Mouse (Mus musculus) embryonic facial prominence, embryonic 13.5 days (tissue): ENCODE data around the gene Ift81. TPM values are rescaled to one million over a fixed set of nuclear protein-coding genes. Genes with fewer than 3 reads are reported as not detected.

Experiments used
- ATAC-seq: fragments of 200-750 bp; cut with Nextera tagmentation; 2 replicates; pipeline ENCODE4 v1.8.0; 2017; ENCODE audit warnings: low read depth; ENCODE audit not compliant: insufficient number of reproducible peaks, insufficient read depth, low FRiP score, low TSS enrichment
- H3K27ac ChIP-seq: fragments of 300-500 bp; sonication (generic); 2 replicates; pipeline ENCODE4 v1.5.1; 2015; ENCODE audit warnings: moderate library complexity, mild to moderate bottlenecking, inconsistent platforms
- H3K27me3 ChIP-seq: fragments of 300-500 bp; sonication (generic); 2 replicates; pipeline ENCODE4 v1.6.1; 2015; ENCODE audit warnings: mild to moderate bottlenecking, inconsistent platforms
- H3K36me3 ChIP-seq: fragments of 300-500 bp; sonication (generic); 2 replicates; pipeline ENCODE4 v1.6.1; 2015; ENCODE audit warnings: mild to moderate bottlenecking, inconsistent platforms
- H3K4me1 ChIP-seq: fragments of 300-500 bp; sonication (generic); 2 replicates; pipeline ENCODE4 v1.6.1; 2015; ENCODE audit warnings: inconsistent platforms
- H3K4me2 ChIP-seq: fragments of 300-500 bp; sonication (generic); 2 replicates; pipeline ENCODE4 v1.6.1; 2015; ENCODE audit warnings: moderate library complexity, mild to moderate bottlenecking, inconsistent platforms
- H3K4me3 ChIP-seq: fragments of 300-500 bp; sonication (generic); 2 replicates; pipeline ENCODE4 v1.5.1; 2015; ENCODE audit warnings: mild to moderate bottlenecking, inconsistent platforms
- H3K9ac ChIP-seq: fragments of 300-500 bp; sonication (generic); 2 replicates; pipeline ENCODE4 v1.6.1; 2015; ENCODE audit warnings: mild to moderate bottlenecking, inconsistent platforms
- H3K9me3 ChIP-seq: fragments of 300-500 bp; sonication (generic); 2 replicates; pipeline ENCODE4 v1.6.1; 2016; ENCODE audit warnings: inconsistent platforms
- WGBS: fragments of 180-500 bp; shearing (Covaris S2); methylation state at CpG from one replicate; pipeline ENCODE4 v1.1.7; 2015; ENCODE audit warnings: mixed read lengths; 5-methylcytosine and 5-hydroxymethylcytosine counted together
- polyA plus RNA-seq: library from polyadenylated mRNA; unstranded; fragments of >200 nt; fragmentation: Nextera tagmentation; extraction: Ambion mirVana; gene quantifications from 2 replicates; pipeline ENCODE4 v1.2.1, GENCODE M21; 2015

Gene Ift81
- polyA plus RNA-seq, 1 experiment from 2014 or later, result 49.9 TPM

GRCm38 (mm10) chr5:122646050-122646449, 31.7 kb upstream of the Ift81 start:
- Histone ChIP-seq H3K9me3 (no peaks in the 10 kb centered on the region), H3K27ac (no peak overlapping the region), H3K4me1 (0 out of 2 replicates have a peak, but pooled peaks cover 7% of the 10 kb centered on the region), H3K9ac (no peak overlapping the region), H3K36me3 (no peaks in the 10 kb centered on the region), H3K27me3 (no peaks in the 10 kb centered on the region), H3K4me2 (no peak overlapping the region), H3K4me3 (no peak overlapping the region)
- WGBS, result 79% methylated on average over 11 of the region's 11 CpGs
- no peak for ATAC-seq

- Histone ChIP-seq H3K27ac (no peak overlapping the region), H3K4me2 (no peak overlapping the region), H3K27me3 (no peaks in the 10 kb centered on the region), H3K4me1 (0 out of 2 replicates have a peak, but pooled peaks cover 7% of the 10 kb centered on the region), H3K9me3 (no peaks in the 10 kb centered on the region), H3K9ac (no peak overlapping the region), H3K4me3 (no peak overlapping the region), H3K36me3 (no peaks in the 10 kb centered on the region)
- 87% methylated on average over 6 of the region's 6 CpGs for WGBS
- ATAC-seq, result no peak
Observed at GRCm38 (mm10) chr5:122645290-122645689, 31.0 kb upstream of the Ift81 start.

- ATAC-seq, result no peak
- no peak overlapping the region; the same call in 1 of the 2 replicates for H3K4me2 ChIP-seq
- no peaks in the 10 kb centered on the region for H3K36me3 ChIP-seq
- H3K4me1 ChIP-seq, result 0 out of 2 replicates have a peak, but pooled peaks cover 7% of the 10 kb centered on the region
- no peaks in the 10 kb centered on the region for H3K9me3 ChIP-seq
- H3K27ac ChIP-seq, result no peak overlapping the region
- no peaks in the 10 kb centered on the region for H3K27me3 ChIP-seq
- 79% methylated on average over 15 of the region's 15 CpGs for WGBS
- H3K9ac ChIP-seq, result no peak overlapping the region
- no peak overlapping the region for H3K4me3 ChIP-seq
Observed at GRCm38 (mm10) chr5:122644111-122644607, 29.8 kb upstream of the Ift81 start.

GRCm38 (mm10) chr5:122643701-122644100, 29.4 kb upstream of the Ift81 start, which contains the start of gene P2rx7:
Gene P2rx7 (plus strand): TSS chr5:122643911.
- Histone ChIP-seq H3K36me3 (no peaks in the 10 kb centered on the region), H3K4me2 (no peak within 1 kb of the TSS; the same call in 1 of the 2 replicates), H3K27me3 (no peaks in the 10 kb centered on the region), H3K27ac (no peak within 1 kb of the TSS), H3K9ac (no peak within 1 kb of the TSS), H3K9me3 (no peaks in the 10 kb centered on the region), H3K4me1 (0 out of 2 replicates have a peak, but pooled peaks cover 7% of the 10 kb centered on the region), H3K4me3 (no peak within 1 kb of the TSS)
- ATAC-seq, result no peak
- WGBS, result 72% methylated on average over 12 of the region's 12 CpGs

GRCm38 (mm10) chr5:122639986-122640385, 25.7 kb upstream of the Ift81 start:
- Histone ChIP-seq H3K9ac (no peak overlapping the region), H3K9me3 (no peaks in the 10 kb centered on the region), H3K4me1 (0 out of 2 replicates have a peak, but pooled peaks cover 7% of the 10 kb centered on the region), H3K27me3 (no peaks in the 10 kb centered on the region), H3K27ac (no peak overlapping the region), H3K36me3 (no peaks in the 10 kb centered on the region), H3K4me2 (no peak overlapping the region), H3K4me3 (no peak overlapping the region)
- 85% methylated on average over 5 of the region's 5 CpGs for WGBS
- ATAC-seq, result no peak

- no peak for ATAC-seq
- Histone ChIP-seq H3K4me2 (no peak overlapping the region), H3K27me3 (no peaks in the 10 kb centered on the region), H3K9me3 (no peaks in the 10 kb centered on the region), H3K4me1 (0 out of 2 replicates have a peak, but pooled peaks cover 7% of the 10 kb centered on the region), H3K9ac (no peak overlapping the region), H3K4me3 (no peak overlapping the region), H3K36me3 (no peaks in the 10 kb centered on the region), H3K27ac (no peak overlapping the region)
- 88% methylated on average over 4 of the region's 4 CpGs for WGBS
Observed at GRCm38 (mm10) chr5:122639517-122639916, 25.2 kb upstream of the Ift81 start.

- Histone ChIP-seq H3K4me3 (no peak overlapping the region), H3K27me3 (no peaks in the 10 kb centered on the region), H3K4me2 (no peak overlapping the region), H3K4me1 (no peaks in the 10 kb centered on the region), H3K27ac (no peak overlapping the region), H3K9ac (no peak overlapping the region), H3K9me3 (no peaks in the 10 kb centered on the region), H3K36me3 (no peaks in the 10 kb centered on the region)
- ATAC-seq, result no peak
- WGBS, result 83% methylated on average over 2 of the region's 2 CpGs
Observed at GRCm38 (mm10) chr5:122638296-122638695, 24.0 kb upstream of the Ift81 start.

- 37% methylated on average over 16 of the region's 16 CpGs for WGBS
- Histone ChIP-seq H3K27me3 (no peaks in the 10 kb centered on the region), H3K4me3 (peak overlapping the region; percentile 28), H3K4me1 (no peaks in the 10 kb centered on the region), H3K27ac (no peak overlapping the region), H3K9ac (peak overlapping the region; percentile 36; the same call in 1 of the 2 replicates), H3K9me3 (no peaks in the 10 kb centered on the region), H3K4me2 (peak overlapping the region; percentile 48), H3K36me3 (no peaks in the 10 kb centered on the region)
- no peak for ATAC-seq
Observed at GRCm38 (mm10) chr5:122636958-122637357, 22.6 kb upstream of the Ift81 start.

- ATAC-seq, result no peak
- Histone ChIP-seq H3K36me3 (no peaks in the 10 kb centered on the region), H3K27me3 (no peaks in the 10 kb centered on the region), H3K4me3 (no peak overlapping the region), H3K4me1 (no peaks in the 10 kb centered on the region), H3K9me3 (no peaks in the 10 kb centered on the region), H3K9ac (no peak overlapping the region), H3K4me2 (no peak overlapping the region), H3K27ac (no peak overlapping the region)
- WGBS, result 75% methylated on average over 9 of the region's 9 CpGs
Observed at GRCm38 (mm10) chr5:122636308-122636707, 22.0 kb upstream of the Ift81 start.

GRCm38 (mm10) chr5:122635228-122635627, 20.9 kb upstream of the Ift81 start:
- no peaks in the 10 kb centered on the region for H3K27me3 ChIP-seq
- H3K4me3 ChIP-seq, result no peak overlapping the region
- no peaks in the 10 kb centered on the region for H3K9me3 ChIP-seq
- H3K36me3 ChIP-seq, result no peaks in the 10 kb centered on the region
- no peak for ATAC-seq
- H3K27ac ChIP-seq, result no peak overlapping the region
- H3K4me2 ChIP-seq, result no peak overlapping the region
- 78% methylated on average over 8 of the region's 8 CpGs for WGBS
- no peaks in the 10 kb centered on the region for H3K4me1 ChIP-seq
- H3K9ac ChIP-seq, result no peak overlapping the region

- no peak for ATAC-seq
- H3K9ac ChIP-seq, result no peak overlapping the region
- 44% methylated on average over 2 of the region's 2 CpGs for WGBS
- peaks cover 13% of the 10 kb centered on the region for H3K4me1 ChIP-seq
- no peaks in the 10 kb centered on the region for H3K27me3 ChIP-seq
- H3K4me2 ChIP-seq, result no peak overlapping the region
- no peaks in the 10 kb centered on the region for H3K9me3 ChIP-seq
- H3K27ac ChIP-seq, result no peak overlapping the region
- H3K4me3 ChIP-seq, result no peak overlapping the region
- no peaks in the 10 kb centered on the region for H3K36me3 ChIP-seq
Observed at GRCm38 (mm10) chr5:122627243-122627642, 12.9 kb upstream of the Ift81 start.

GRCm38 (mm10) chr5:122625565-122626252, 11.4 kb upstream of the Ift81 start:
- Histone ChIP-seq H3K27me3 (no peaks in the 10 kb centered on the region), H3K4me2 (no peak overlapping the region)

More at GRCm38 (mm10) chr5:122625565-122626252, 11.4 kb upstream of the Ift81 start:
- Histone ChIP-seq H3K9me3 (no peaks in the 10 kb centered on the region), H3K4me1 (peaks cover 26% of the 10 kb centered on the region), H3K4me3 (no peak overlapping the region), H3K36me3 (no peaks in the 10 kb centered on the region), H3K27ac (no peak overlapping the region), H3K9ac (no peak overlapping the region)
- ATAC-seq, result no peak
- WGBS, result 82% methylated on average over 14 of the region's 14 CpGs
